Mouse (Mus musculus) liver, postnatal 0 days (tissue): ENCODE data around the gene Mpv17l2. TPM values are rescaled to one million over a fixed set of nuclear protein-coding genes. Genes with fewer than 3 reads are reported as not detected.

ENCODE experiments used
- ATAC-seq: fragments of 200-750 bp; cut with Nextera tagmentation; 2 replicates; pipeline ENCODE4 v1.8.0; 2017; ENCODE audit warnings: mild to moderate bottlenecking, moderate library complexity
- DNase-seq: peaks from one replicate; pipeline ENCODE4 v3.0.0-alpha.2; 2016
- H3K27ac ChIP-seq: fragments of 300-500 bp; sonication (generic); 2 replicates; pipeline ENCODE4 v1.5.1; 2014; ENCODE audit warnings: antibody characterized with exemption, moderate library complexity, mild to moderate bottlenecking, low read depth
- H3K27me3 ChIP-seq: fragments of 300-500 bp; sonication (generic); 2 replicates; pipeline ENCODE4 v1.6.1; 2014; ENCODE audit warnings: low read length, control low read depth, mixed read lengths; ENCODE audit not compliant: insufficient read depth
- H3K36me3 ChIP-seq: fragments of 300-500 bp; sonication (generic); replicated peaks from 2 replicates; pipeline ENCODE4 v1.6.1; 2014; ENCODE audit warnings: mild to moderate bottlenecking, control low read depth, low read length, moderate library complexity, mixed read lengths; ENCODE audit not compliant: insufficient read depth
- H3K4me1 ChIP-seq: fragments of 300-500 bp; sonication (generic); 2 replicates; pipeline ENCODE4 v1.6.1; 2014; ENCODE audit warnings: antibody characterized with exemption, mild to moderate bottlenecking, control low read depth; ENCODE audit not compliant: insufficient read depth
- H3K4me2 ChIP-seq: fragments of 300-500 bp; sonication (generic); 2 replicates; pipeline ENCODE4 v1.6.1; 2014; ENCODE audit warnings: low read depth, mild to moderate bottlenecking, low read length, moderate library complexity, mixed read lengths
- H3K4me3 ChIP-seq: fragments of 300-500 bp; sonication (generic); 2 replicates; pipeline ENCODE4 v1.5.1; 2014; ENCODE audit warnings: low read depth, low read length
- H3K9ac ChIP-seq: fragments of 300-500 bp; sonication (generic); replicated peaks from 2 replicates; pipeline ENCODE4 v1.6.1; 2014; ENCODE audit warnings: mild to moderate bottlenecking, moderate library complexity
- H3K9me3 ChIP-seq: fragments of 300-500 bp; sonication (generic); 2 replicates; pipeline ENCODE4 v1.6.1; 2016; ENCODE audit warnings: mild to moderate bottlenecking, control low read depth, low read length, mixed read lengths
- CTCF ChIP-seq: sonication (generic); IDR thresholded peaks from 2 replicates; pipeline ENCODE4 v1.5.1; 2016; ENCODE audit warnings: antibody characterized with exemption, low read depth
- EP300 ChIP-seq: IDR thresholded peaks from 2 replicates; pipeline ENCODE4 v1.6.1; 2016; ENCODE audit warnings: antibody characterized with exemption, low read depth, mild to moderate bottlenecking
- WGBS: fragments of 180-500 bp; shearing (Covaris S2); extraction: QIAGEN DNeasy Blood & Tissue Kit; methylation state at CpG from one replicate; pipeline ENCODE4 v1.1.7; 2014; ENCODE audit not compliant: insufficient replicate concordance; 5-methylcytosine and 5-hydroxymethylcytosine counted together
- polyA plus RNA-seq: library from polyadenylated mRNA; unstranded; fragments of >200 nt; fragmentation: Nextera tagmentation; extraction: Ambion mirVana; gene quantifications from 2 replicates; pipeline ENCODE4 v1.2.1, GENCODE M21; 2015

Gene Mpv17l2
- polyA plus RNA-seq: 36.3 and 39.9 TPM in 2 replicates

DNA sequence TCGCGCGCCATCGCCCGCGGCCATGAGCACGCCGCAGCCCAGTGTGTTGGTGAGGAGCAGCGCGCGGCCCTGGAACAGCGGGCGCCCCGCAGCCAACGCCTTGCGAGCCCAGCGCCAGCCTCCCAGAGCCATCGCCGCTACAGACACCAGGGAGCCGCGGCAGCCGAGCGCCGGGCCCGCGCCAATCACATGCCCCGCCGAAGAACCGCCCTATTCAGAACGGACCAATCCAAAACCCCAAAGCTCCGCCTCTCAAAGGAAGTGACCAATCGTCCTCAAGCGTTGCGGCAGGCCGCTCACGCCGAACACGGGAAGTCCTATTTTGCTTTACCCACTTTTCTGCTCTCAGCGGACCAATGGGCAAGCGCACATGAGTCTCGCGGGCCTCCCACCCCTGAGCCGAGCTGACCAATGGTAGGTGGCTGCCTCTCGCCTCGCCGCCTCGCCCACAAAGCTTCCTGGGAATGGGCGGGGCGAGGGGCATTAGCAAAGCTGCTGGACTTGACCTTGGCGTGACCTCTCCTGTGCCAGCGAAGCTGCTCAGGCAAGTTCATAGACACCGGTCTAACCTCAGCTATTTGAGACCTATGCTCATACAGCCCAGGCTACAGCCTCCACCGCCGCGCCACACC is at the start of gene Mpv17l2:
Gene Mpv17l2 (minus strand): TSS at position 172 of the 632 bp plus-strand sequence.
- 0 out of 2 replicates have a peak, but pooled peaks have one; percentile 26 for TF ChIP-seq EP300
- TF ChIP-seq CTCF: no peak
- peak within 1 kb of the TSS; percentile 89 for H3K27ac ChIP-seq
- peak within 1 kb of the TSS; percentile 77 for H3K9ac ChIP-seq
- ATAC-seq: peak; percentile 92
- H3K4me3 ChIP-seq: peak within 1 kb of the TSS; percentile 68
- WGBS: under 1% methylated on average over 48 of the region's 55 CpGs
- H3K36me3 ChIP-seq: peaks cover 11% of the 10 kb centered on the region
- no peaks in the 10 kb centered on the region for H3K9me3 ChIP-seq
- DNase-seq: peak; percentile 95
- no peaks in the 10 kb centered on the region for H3K27me3 ChIP-seq
- H3K4me2 ChIP-seq: peak within 1 kb of the TSS; percentile 90
- H3K4me1 ChIP-seq: peaks cover 58% of the 10 kb centered on the region

DNA sequence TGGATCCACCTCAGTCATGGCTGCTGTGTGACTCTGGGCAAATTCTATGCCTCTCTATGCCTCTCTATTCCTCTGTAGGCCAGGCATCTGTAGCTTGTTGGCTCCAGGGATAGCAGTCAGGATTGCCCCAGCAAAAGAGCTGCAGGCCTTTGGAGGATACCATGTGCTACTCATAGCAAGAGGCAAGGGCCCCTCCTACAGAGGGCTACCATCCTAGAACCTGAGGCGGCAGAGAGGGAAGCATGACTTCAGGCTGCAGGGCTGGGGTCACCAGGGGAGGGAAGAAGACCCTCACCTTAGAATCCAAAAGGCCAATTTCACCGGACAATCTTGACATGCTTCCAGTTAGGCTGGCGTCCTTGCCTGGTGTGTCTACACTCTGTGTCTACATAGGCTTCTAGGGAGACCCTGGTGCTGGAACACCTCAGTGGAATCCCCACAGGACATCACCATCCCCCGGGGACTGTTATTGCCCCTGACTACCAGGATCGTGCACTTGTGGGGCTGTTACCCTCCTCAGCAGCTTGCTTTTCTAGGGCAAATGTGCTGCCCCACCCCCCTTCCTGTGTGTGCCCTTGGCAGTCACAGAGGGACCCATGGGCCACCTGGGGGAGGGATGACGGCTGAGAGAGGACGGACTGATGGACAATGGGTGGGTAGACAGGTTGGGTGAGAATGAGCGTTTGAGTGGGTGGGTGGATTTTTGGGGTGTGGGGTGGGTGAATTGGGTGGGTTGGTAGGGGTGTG is 48.4 kb upstream of the Mpv17l2 start:
- no peaks in the 10 kb centered on the region for H3K27me3 ChIP-seq
- H3K9ac ChIP-seq: no peak overlapping the region; the same call in 1 of the 2 replicates

DNA sequence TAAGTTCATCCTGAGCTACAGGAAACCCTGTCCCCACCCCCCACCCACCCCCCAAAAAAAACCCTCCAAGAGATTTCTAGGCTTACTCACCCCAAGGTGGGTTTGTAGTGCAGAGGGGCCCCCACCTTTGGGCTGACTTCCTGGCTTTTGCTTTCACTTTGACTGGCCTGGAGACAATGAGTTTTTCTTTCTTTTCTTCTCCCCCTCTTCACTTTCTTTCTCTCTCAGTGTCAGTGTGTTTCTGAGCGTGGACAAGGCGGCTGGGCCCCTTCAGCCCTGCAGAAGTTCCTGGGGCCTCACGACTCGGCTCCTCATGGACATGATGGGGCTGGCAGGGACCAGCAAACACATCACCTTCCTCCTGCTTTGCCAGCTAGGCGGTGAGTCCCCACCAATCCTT is 47.5 kb upstream of the Mpv17l2 start, which contains the start of gene Il12rb1:
Gene Il12rb1 (plus strand): TSS at position 211 of the 400 bp plus-strand sequence.
- Histone ChIP-seq H3K4me1 (peaks cover 44% of the 10 kb centered on the region), H3K9ac (peak within 1 kb of the TSS; percentile 26; the same call in 1 of the 2 replicates), H3K27me3 (no peaks in the 10 kb centered on the region), H3K9me3 (no peaks in the 10 kb centered on the region), H3K27ac (peak within 1 kb of the TSS; percentile 78; the same call in 1 of the 2 replicates), H3K4me2 (peak within 1 kb of the TSS; percentile 38; the same call in 1 of the 2 replicates), H3K4me3 (no peak within 1 kb of the TSS), H3K36me3 (no peaks in the 10 kb centered on the region)
- TF ChIP-seq CTCF (no peak), EP300 (no peak)
- DNase-seq (no peak), ATAC-seq (no peak)
- WGBS: 42% methylated on average over 5 of the region's 5 CpGs

More for the DNA sequence above, 48.4 kb upstream of the Mpv17l2 start:
- no peak for DNase-seq
- 61% methylated on average over 8 of the region's 8 CpGs for WGBS
- H3K4me1 ChIP-seq: peaks cover 37% of the 10 kb centered on the region
- H3K9me3 ChIP-seq: no peaks in the 10 kb centered on the region
- ATAC-seq: no peak
- no peaks in the 10 kb centered on the region for H3K36me3 ChIP-seq
- H3K4me2 ChIP-seq: 0 out of 2 replicates have a peak overlapping the region, but pooled peaks have one; percentile 38
- TF ChIP-seq EP300 (no peak), CTCF (no peak)
- no peak overlapping the region for H3K4me3 ChIP-seq
- no peak overlapping the region for H3K27ac ChIP-seq

DNA sequence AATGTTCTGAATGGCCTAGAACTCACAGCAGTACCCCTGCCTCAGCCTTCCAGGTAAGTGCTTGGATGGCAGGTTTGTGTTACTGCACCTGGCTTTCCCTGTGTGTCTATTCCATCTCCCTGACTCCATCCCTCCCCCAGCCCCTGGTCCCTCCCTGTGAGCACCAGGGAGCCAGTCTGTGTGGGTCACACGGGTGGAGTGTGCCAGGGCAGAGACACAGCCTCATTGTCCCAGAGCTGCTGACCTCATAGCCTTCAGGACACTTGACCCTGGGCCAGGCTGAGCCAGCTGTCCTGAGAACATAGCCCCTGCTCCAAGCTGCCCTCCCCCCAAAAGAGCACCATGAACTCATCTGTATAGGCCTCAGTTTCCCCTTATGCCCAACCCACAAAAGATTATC is 46.6 kb upstream of the Mpv17l2 start:
- H3K27me3 ChIP-seq: no peaks in the 10 kb centered on the region
- H3K4me2 ChIP-seq: 0 out of 2 replicates have a peak overlapping the region, but pooled peaks have one; percentile 32
- DNase-seq (no peak), ATAC-seq (no peak)
- no peak for TF ChIP-seq EP300
- no peak for TF ChIP-seq CTCF
- H3K4me3 ChIP-seq: no peak overlapping the region
- no peaks in the 10 kb centered on the region for H3K36me3 ChIP-seq
- H3K9ac ChIP-seq: no peak overlapping the region
- no peaks in the 10 kb centered on the region for H3K9me3 ChIP-seq
- H3K4me1 ChIP-seq: peaks cover 50% of the 10 kb centered on the region
- 68% methylated on average over 1 of the region's 1 CpGs for WGBS
- H3K27ac ChIP-seq: peak overlapping the region; percentile 78

- H3K36me3 ChIP-seq: no peaks in the 10 kb centered on the region
- TF ChIP-seq EP300: no peak; the same call in 1 of the 2 replicates
- H3K9me3 ChIP-seq: no peaks in the 10 kb centered on the region
- H3K9ac ChIP-seq: no peak overlapping the region; the same call in 1 of the 2 replicates
- no peak overlapping the region for H3K4me3 ChIP-seq
- no peaks in the 10 kb centered on the region for H3K27me3 ChIP-seq
- peaks cover 57% of the 10 kb centered on the region for H3K4me1 ChIP-seq
- 31% methylated on average over 4 of the region's 4 CpGs for WGBS
- H3K27ac ChIP-seq: peak overlapping the region; percentile 78
- peak overlapping the region; percentile 32 for H3K4me2 ChIP-seq
- DNase-seq (peak; percentile 68), ATAC-seq (peak; percentile 22; the same call in 1 of the 2 replicates)
Measured at GRCm38 (mm10) chr8:70806541-70806940, 45.8 kb upstream of the Mpv17l2 start.

- H3K27me3 ChIP-seq: peaks cover 1% of the 10 kb centered on the region; the same call in 1 of the 2 replicates
Measured at GRCm38 (mm10) chr8:70804481-70805206, 43.9 kb upstream of the Mpv17l2 start, which contains the start of gene Mast3. TSS of gene Mast3 (minus strand) at chr8:70805054.

More at GRCm38 (mm10) chr8:70804481-70805206, 43.9 kb upstream of the Mpv17l2 start, which contains the start of gene Mast3:
- WGBS: under 1% methylated on average over 45 of the region's 45 CpGs
- H3K4me2 ChIP-seq: peak within 1 kb of the TSS; percentile 97
- H3K36me3 ChIP-seq: no peaks in the 10 kb centered on the region
- DNase-seq (peak; percentile 92), ATAC-seq (peak; percentile 87)
- peak within 1 kb of the TSS; percentile 72 for H3K9ac ChIP-seq
- H3K4me3 ChIP-seq: peak within 1 kb of the TSS; percentile 73
- H3K27ac ChIP-seq: peak within 1 kb of the TSS; percentile 84
- no peaks in the 10 kb centered on the region for H3K9me3 ChIP-seq
- H3K4me1 ChIP-seq: peaks cover 67% of the 10 kb centered on the region
- TF ChIP-seq EP300 (no peak), CTCF (no peak)
